Mouse (Mus musculus): ENCODE measurements at regions not wholly inside any gene's neighbourhood (a gene's known extent, or its start where the extent isn't known, plus 50 kb on each side); places are given as distances from the start of the nearest gene placed in this dataset.
A peak's percentile ranks its signal among the peaks of the same experiment; 100 is the strongest.

- H3K9me3 ChIP-seq (replicated peaks) = no peaks in the 10 kb centered on the region
- H3K27ac ChIP-seq (replicated peaks) = no peak overlapping the region
- WGBS = 93% methylated on average over 9 of the region's 9 CpGs
Observed at GRCm38 (mm10) chr8:34485905-34486304, 374.4 kb upstream of the Gm10131 start.

GRCm38 (mm10) chr8:34485346-34485745 lies 373.8 kb upstream of the Gm10131 start:
- Histone ChIP-seq H3K9me3 (replicated peaks) (no peaks in the 10 kb centered on the region), H3K27ac (replicated peaks) (0 out of 2 replicates have a peak overlapping the region, but pooled peaks have one; percentile 6), H3K4me3 (no peak overlapping the region), H3K27me3 (ENCODE audit: low read depth, poor library complexity, severe bottlenecking) (0 out of 2 replicates have a peak, but pooled peaks cover 12% of the 10 kb centered on the region), H3K4me1 (peaks cover 14% of the 10 kb centered on the region), H3K36me3 (no peaks in the 10 kb centered on the region)
- no peak for DNase-seq (ENCODE audit: low spot score)
- WGBS = 79% methylated on average over 6 of the region's 6 CpGs

More at GRCm38 (mm10) chr8:34485905-34486304, 374.4 kb upstream of the Gm10131 start:
- no peaks in the 10 kb centered on the region for H3K36me3 ChIP-seq
- H3K27me3 ChIP-seq (ENCODE audit: low read depth, poor library complexity, severe bottlenecking) = 0 out of 2 replicates have a peak, but pooled peaks cover 12% of the 10 kb centered on the region
- H3K4me3 ChIP-seq = no peak overlapping the region
- peaks cover 14% of the 10 kb centered on the region for H3K4me1 ChIP-seq
- no peak for DNase-seq (ENCODE audit: low spot score)

- H3K4me1 ChIP-seq = peaks cover 14% of the 10 kb centered on the region
Observed at GRCm38 (mm10) chr8:34484551-34485335, 373.2 kb upstream of the Gm10131 start.

GRCm38 (mm10) chr8:34483212-34483611 lies 371.7 kb upstream of the Gm10131 start:
- no peak for DNase-seq (ENCODE audit: low spot score)
- Histone ChIP-seq H3K9me3 (replicated peaks) (no peaks in the 10 kb centered on the region), H3K27ac (replicated peaks) (no peak overlapping the region), H3K36me3 (no peaks in the 10 kb centered on the region), H3K4me1 (peaks cover 14% of the 10 kb centered on the region), H3K27me3 (ENCODE audit: low read depth, poor library complexity, severe bottlenecking) (0 out of 2 replicates have a peak, but pooled peaks cover 5% of the 10 kb centered on the region), H3K4me3 (no peak overlapping the region)
- WGBS = 71% methylated on average over 4 of the region's 4 CpGs

More at GRCm38 (mm10) chr8:34484551-34485335, 373.2 kb upstream of the Gm10131 start:
- WGBS = 69% methylated on average over 6 of the region's 6 CpGs
- Histone ChIP-seq H3K27ac (replicated peaks) (0 out of 2 replicates have a peak overlapping the region, but pooled peaks have one; percentile 6), H3K4me3 (no peak overlapping the region), H3K9me3 (replicated peaks) (no peaks in the 10 kb centered on the region), H3K27me3 (ENCODE audit: low read depth, poor library complexity, severe bottlenecking) (0 out of 2 replicates have a peak, but pooled peaks cover 12% of the 10 kb centered on the region), H3K36me3 (no peaks in the 10 kb centered on the region)
- DNase-seq (ENCODE audit: low spot score) = no peak

- H3K36me3 ChIP-seq = no peaks in the 10 kb centered on the region
- H3K9me3 ChIP-seq (replicated peaks) = no peaks in the 10 kb centered on the region
- H3K4me1 ChIP-seq = peaks cover 14% of the 10 kb centered on the region
- no peak overlapping the region for H3K27ac ChIP-seq (replicated peaks)
- H3K27me3 ChIP-seq (ENCODE audit: low read depth, poor library complexity, severe bottlenecking) = no peaks in the 10 kb centered on the region
- WGBS = 90% methylated on average over 2 of the region's 2 CpGs
- H3K4me3 ChIP-seq = no peak overlapping the region
- no peak for DNase-seq (ENCODE audit: low spot score)
Observed at GRCm38 (mm10) chr8:34482676-34483075, 371.1 kb upstream of the Gm10131 start.

- H3K27me3 ChIP-seq (ENCODE audit: low read depth, poor library complexity, severe bottlenecking) = 0 out of 2 replicates have a peak, but pooled peaks cover 4% of the 10 kb centered on the region
- no peaks in the 10 kb centered on the region for H3K36me3 ChIP-seq
- WGBS = 84% methylated on average over 4 of the region's 4 CpGs
- H3K4me3 ChIP-seq = no peak overlapping the region
- no peak overlapping the region for H3K27ac ChIP-seq (replicated peaks)
- no peaks in the 10 kb centered on the region; the same call in 1 of the 2 replicates for H3K4me1 ChIP-seq
- no peaks in the 10 kb centered on the region for H3K9me3 ChIP-seq (replicated peaks)
- DNase-seq (ENCODE audit: low spot score) = no peak
Observed at GRCm38 (mm10) chr8:34480496-34480895, 369.0 kb upstream of the Gm10131 start.

- H3K4me3 ChIP-seq = no peak overlapping the region
- DNase-seq (ENCODE audit: low spot score) = no peak
- H3K27me3 ChIP-seq (ENCODE audit: low read depth, poor library complexity, severe bottlenecking) = 0 out of 2 replicates have a peak, but pooled peaks cover 4% of the 10 kb centered on the region
- H3K36me3 ChIP-seq = no peaks in the 10 kb centered on the region
- H3K9me3 ChIP-seq (replicated peaks) = no peaks in the 10 kb centered on the region
- no peak overlapping the region for H3K27ac ChIP-seq (replicated peaks)
- H3K4me1 ChIP-seq = peaks cover 2% of the 10 kb centered on the region
- 81% methylated on average over 3 of the region's 3 CpGs for WGBS
Observed at GRCm38 (mm10) chr8:34478891-34479290, 367.4 kb upstream of the Gm10131 start.

- H3K4me1 ChIP-seq = peaks cover 6% of the 10 kb centered on the region
- H3K27me3 ChIP-seq (ENCODE audit: low read depth, poor library complexity, severe bottlenecking) = 0 out of 2 replicates have a peak, but pooled peaks cover 4% of the 10 kb centered on the region
- no peaks in the 10 kb centered on the region for H3K36me3 ChIP-seq
- DNase-seq (ENCODE audit: low spot score) = no peak
- H3K9me3 ChIP-seq (replicated peaks) = no peaks in the 10 kb centered on the region
- H3K27ac ChIP-seq (replicated peaks) = no peak overlapping the region
- 81% methylated on average over 1 of the region's 1 CpGs for WGBS
- no peak overlapping the region for H3K4me3 ChIP-seq
Observed at GRCm38 (mm10) chr8:34478465-34478864, 366.9 kb upstream of the Gm10131 start.

GRCm38 (mm10) chr8:34476146-34476820 lies 364.7 kb upstream of the Gm10131 start:
- no peaks in the 10 kb centered on the region for H3K36me3 ChIP-seq
- H3K4me3 ChIP-seq = no peak overlapping the region
- no peak for DNase-seq (ENCODE audit: low spot score)
- H3K4me1 ChIP-seq = peaks cover 25% of the 10 kb centered on the region
- WGBS = 92% methylated on average over 3 of the region's 3 CpGs
- H3K27me3 ChIP-seq (ENCODE audit: low read depth, poor library complexity, severe bottlenecking) = 0 out of 2 replicates have a peak, but pooled peaks cover 9% of the 10 kb centered on the region
- no peaks in the 10 kb centered on the region for H3K9me3 ChIP-seq (replicated peaks)
- no peak overlapping the region for H3K27ac ChIP-seq (replicated peaks)

GRCm38 (mm10) chr8:34474593-34474992 lies 363.1 kb upstream of the Gm10131 start:
- DNase-seq (ENCODE audit: low spot score) = no peak
- no peaks in the 10 kb centered on the region for H3K9me3 ChIP-seq (replicated peaks)
- H3K36me3 ChIP-seq = no peaks in the 10 kb centered on the region
- H3K27me3 ChIP-seq (ENCODE audit: low read depth, poor library complexity, severe bottlenecking) = 0 out of 2 replicates have a peak, but pooled peaks cover 13% of the 10 kb centered on the region
- 88% methylated on average over 7 of the region's 7 CpGs for WGBS
- H3K27ac ChIP-seq (replicated peaks) = no peak overlapping the region
- H3K4me3 ChIP-seq = no peak overlapping the region
- H3K4me1 ChIP-seq = peaks cover 32% of the 10 kb centered on the region

- H3K4me3 ChIP-seq = no peak overlapping the region
- no peaks in the 10 kb centered on the region for H3K9me3 ChIP-seq (replicated peaks)
- DNase-seq (ENCODE audit: low spot score) = no peak
- WGBS = 80% methylated on average over 10 of the region's 10 CpGs
- peaks cover 18% of the 10 kb centered on the region; the same call in 1 of the 2 replicates for H3K27me3 ChIP-seq (ENCODE audit: low read depth, poor library complexity, severe bottlenecking)
- H3K27ac ChIP-seq (replicated peaks) = no peak overlapping the region
- peaks cover 32% of the 10 kb centered on the region for H3K4me1 ChIP-seq
- no peaks in the 10 kb centered on the region for H3K36me3 ChIP-seq
Observed at GRCm38 (mm10) chr8:34473769-34474168, 362.2 kb upstream of the Gm10131 start.

GRCm38 (mm10) chr8:34473301-34473700 lies 361.8 kb upstream of the Gm10131 start:
- H3K4me1 ChIP-seq = peaks cover 32% of the 10 kb centered on the region
- WGBS = 40% methylated on average over 1 of the region's 1 CpGs
- H3K27ac ChIP-seq (replicated peaks) = peak overlapping the region; percentile 38; the same call in 1 of the 2 replicates
- H3K4me3 ChIP-seq = no peak overlapping the region
- no peaks in the 10 kb centered on the region for H3K36me3 ChIP-seq
- H3K27me3 ChIP-seq (ENCODE audit: low read depth, poor library complexity, severe bottlenecking) = peaks cover 18% of the 10 kb centered on the region; the same call in 1 of the 2 replicates
- no peak for DNase-seq (ENCODE audit: low spot score)
- no peaks in the 10 kb centered on the region for H3K9me3 ChIP-seq (replicated peaks)
